Mouse (Mus musculus) ES-Bruce4 (cell line): ENCODE measurements around the gene Mfsd14a.

Source experiments
- CTCF ChIP-seq: IDR thresholded peaks from one replicate; pipeline ENCODE4 v1.8.1; 2011; ENCODE audit warnings: low read depth, low read length
- EP300 ChIP-seq: IDR thresholded peaks from 2 replicates; pipeline ENCODE4 v1.6.1; 2011; ENCODE audit warnings: low read depth, low read length; ENCODE audit not compliant: insufficient read depth
- POLR2A ChIP-seq: IDR thresholded peaks from one replicate; pipeline ENCODE4 v1.8.1; 2011; ENCODE audit warnings: low read length; ENCODE audit not compliant: insufficient read depth

GRCm38 (mm10) chr3:116601781-116602180 lies 60.7 kb downstream of the Mfsd14a start:
- TF ChIP-seq POLR2A, result no peak
- TF ChIP-seq CTCF, result no peak
- no peak for TF ChIP-seq EP300
